Mouse (Mus musculus) CD4-positive, CD25-positive, alpha-beta regulatory T cell, adult 4 months (primary cell): ENCODE measurements around the gene Pnldc1. TPM values are rescaled to one million over a fixed set of nuclear protein-coding genes. Genes with fewer than 3 reads are reported as not detected.
"Not testable (repeated sequence)": the region's sequence is repeated elsewhere in the genome, so short reads cannot be mapped to it uniquely, and the experiment has no call there.

Experiments used
- ATAC-seq: one replicate; pipeline ENCODE4 v1.8.0; 2017
- polyA plus RNA-seq, 2 experiments: library from polyadenylated mRNA; unstranded; fragments of 100-300 nt; shearing (Covaris generic); gene quantifications; one replicate each; pipeline ENCODE4 v1.2.1; 2017

Gene Pnldc1
- polyA plus RNA-seq = 1 to 10 TPM in 1 of 2 experiments, under 1 TPM in 1; 0.55 to 1.3 TPM

- no peak for ATAC-seq
Measured at GRCm38 (mm10) chr17:12909361-12910280, at the start of gene Pnldc1. TSS of gene Pnldc1 (minus strand) at chr17:12910230.

- not testable (repeated sequence) for ATAC-seq
Measured at GRCm38 (mm10) chr17:12959377-12959776, 49.3 kb upstream of the Pnldc1 start.

GRCm38 (mm10) chr17:12956664-12957063 lies 46.6 kb upstream of the Pnldc1 start:
- no peak for ATAC-seq

- no peak for ATAC-seq
Measured at GRCm38 (mm10) chr17:12949669-12950068, 39.6 kb upstream of the Pnldc1 start.

GRCm38 (mm10) chr17:12942459-12943162 lies 32.6 kb upstream of the Pnldc1 start:
- peak; percentile 34 for ATAC-seq

- ATAC-seq = no peak
Measured at GRCm38 (mm10) chr17:12941543-12942260, 31.7 kb upstream of the Pnldc1 start.

GRCm38 (mm10) chr17:12940151-12940805 lies 30.2 kb upstream of the Pnldc1 start, which contains the start of gene Acat3:
TSS of gene Acat3 (minus strand) at chr17:12940600.
- peak; percentile 20 for ATAC-seq

GRCm38 (mm10) chr17:12939377-12940148 lies 29.5 kb upstream of the Pnldc1 start:
- peak; percentile 5 for ATAC-seq

- ATAC-seq = no peak
Measured at GRCm38 (mm10) chr17:12938077-12938476, 28.0 kb upstream of the Pnldc1 start.

- ATAC-seq = no peak
Measured at GRCm38 (mm10) chr17:12937412-12937970, 27.5 kb upstream of the Pnldc1 start.

GRCm38 (mm10) chr17:12935719-12936118 lies 25.7 kb upstream of the Pnldc1 start:
- ATAC-seq = no peak

GRCm38 (mm10) chr17:12931576-12931975 lies 21.5 kb upstream of the Pnldc1 start:
- ATAC-seq = not testable (repeated sequence)

GRCm38 (mm10) chr17:12925703-12926180 lies 15.7 kb upstream of the Pnldc1 start:
- ATAC-seq = no peak

- no peak for ATAC-seq
Measured at GRCm38 (mm10) chr17:12925001-12925400, 15.0 kb upstream of the Pnldc1 start.

- no peak for ATAC-seq
Measured at GRCm38 (mm10) chr17:12921073-12921472, 11.0 kb upstream of the Pnldc1 start.

- ATAC-seq = peak; percentile 40
Measured at GRCm38 (mm10) chr17:12916588-12917380, 6.8 kb upstream of the Pnldc1 start.

- ATAC-seq = peak; percentile 93
Measured at GRCm38 (mm10) chr17:12915881-12916583, 6.0 kb upstream of the Pnldc1 start, which contains the start of gene Mrpl18. TSS of gene Mrpl18 (minus strand) at chr17:12916345.

GRCm38 (mm10) chr17:12915488-12915880 lies 5.5 kb upstream of the Pnldc1 start, which contains the start of gene Tcp1:
TSS of gene Tcp1 (plus strand) at chr17:12915701.
- peak; percentile 0 for ATAC-seq

GRCm38 (mm10) chr17:12910391-12910790 lies 361 bp upstream of the Pnldc1 start:
- no peak for ATAC-seq
